Mouse (Mus musculus): ENCODE data around the gene Gm26920.
"Not testable (repeated sequence)": the region's sequence is repeated elsewhere in the genome, so short reads cannot be mapped to it uniquely, and the experiment has no call there.

GRCm38 (mm10) chr7:30117935-30118334 lies 27.7 kb upstream of the Gm26920 start:
- not testable (repeated sequence) for TF ChIP-seq CTCF (IDR thresholded peaks at IDR 0.05; ENCODE audit: borderline replicate concordance, insufficient read depth, low read length); POLR2A (IDR thresholded peaks at IDR 0.05; ENCODE audit: low read depth, low read length)

Measured in embryonic fibroblast, embryonic 13.5 days (primary cell).